Mouse (Mus musculus) E14TG2a.4 (cell line): ENCODE data around the gene Osbpl3.

Experiments
- CTCF ChIP-seq: conservative IDR thresholded peaks from 2 replicates; pipeline ENCODE4 v1.5.1; 2014; ENCODE audit warnings: low read length
- NANOG ChIP-seq: IDR thresholded peaks from 2 replicates; pipeline ENCODE4 v1.6.1; 2014; ENCODE audit warnings: borderline replicate concordance, low read length, mixed read lengths
- POU5F1 ChIP-seq: IDR thresholded peaks from 2 replicates; pipeline ENCODE4 v1.6.1; 2014; ENCODE audit warnings: low read length, borderline replicate concordance

DNA sequence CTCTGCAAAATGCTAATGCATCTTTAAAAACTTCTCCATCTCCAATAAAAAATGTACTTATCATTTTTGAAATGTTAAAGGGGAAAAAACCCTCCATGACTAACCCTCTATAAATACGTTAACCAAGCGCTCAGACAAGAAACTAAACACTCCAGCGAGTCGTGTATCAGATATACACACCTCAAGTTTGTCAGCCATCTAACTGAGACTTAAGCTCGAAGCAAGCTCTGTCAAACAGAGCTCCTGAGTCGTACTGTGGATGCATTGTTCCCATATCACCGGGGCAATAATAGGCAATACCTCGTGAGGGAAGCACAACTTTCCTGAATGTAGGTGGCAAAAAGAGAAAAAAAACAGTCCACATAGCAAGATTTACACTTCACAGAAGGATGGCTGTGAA is 73.8 kb downstream of the Osbpl3 start:
- TF ChIP-seq CTCF (no peak), NANOG (no peak), POU5F1 (no peak)
